Mouse (Mus musculus): ENCODE measurements around the gene Prame. TPM values are rescaled to one million over a fixed set of nuclear protein-coding genes. Genes with fewer than 3 reads are reported as not detected.
"Not testable (repeated sequence)": the region's sequence is repeated elsewhere in the genome, so short reads cannot be mapped to it uniquely, and the experiment has no call there.

Prame gene
- total RNA-seq (2021), result not detected
- long read RNA-seq, experiment 1, result 0 reads
- long read RNA-seq, experiment 2, result 0 reads

- H3K4me3 ChIP-seq, result no peak within 1 kb of the TSS
- H3K27ac ChIP-seq, result no peak within 1 kb of the TSS
- TF ChIP-seq CTCF (conservative IDR thresholded peaks at IDR 0.05), result no peak
- DNase-seq (ENCODE audit: low spot score in 2 of 2), result no peak
Measured at GRCm38 (mm10) chrX:135627605-135628004, at the start of gene Prame. Prame (minus strand) TSS chrX:135627705.

- Histone ChIP-seq H3K4me3 (no peak overlapping the region; the same call in 1 of the 2 replicates), H3K27ac (peak overlapping the region; percentile 83)
- peak; percentile 22 to 62 for DNase-seq (ENCODE audit: low spot score in 2 of 2)
- TF ChIP-seq CTCF (conservative IDR thresholded peaks at IDR 0.05), result peak; percentile 79
Measured at GRCm38 (mm10) chrX:135652173-135652772, 24.8 kb upstream of the Prame start.

GRCm38 (mm10) chrX:135601298-135602029, 26.0 kb downstream of the Prame start:
- DNase-seq (ENCODE audit: low spot score in 2 of 2), result peak; percentile 45 to 53
- H3K27ac ChIP-seq, H3K4me3 ChIP-seq: not testable (repeated sequence)
- peak; percentile 82 for TF ChIP-seq CTCF (conservative IDR thresholded peaks at IDR 0.05)

- Histone ChIP-seq H3K4me3 (no peak within 1 kb of the TSS), H3K27ac (no peak within 1 kb of the TSS; the same call in 1 of the 2 replicates)
- TF ChIP-seq CTCF (conservative IDR thresholded peaks at IDR 0.05), result no peak
- no peak for DNase-seq (ENCODE audit: low spot score in 2 of 2)
Measured at GRCm38 (mm10) chrX:135598677-135599076, 28.8 kb downstream of the Prame start, which contains the start of gene Nxf7. Nxf7 (minus strand) TSS chrX:135598777.

GRCm38 (mm10) chrX:135598096-135598495, 29.4 kb downstream of the Prame start:
- no peak overlapping the region for H3K4me3 ChIP-seq
- no peak overlapping the region; the same call in 1 of the 2 replicates for H3K27ac ChIP-seq
- DNase-seq (ENCODE audit: low spot score in 2 of 2), result peak; percentile 14 to 43
- no peak for TF ChIP-seq CTCF (conservative IDR thresholded peaks at IDR 0.05)

- DNase-seq (ENCODE audit: low spot score in 2 of 2), result no peak
- H3K27ac ChIP-seq, result no peak overlapping the region
- TF ChIP-seq CTCF (conservative IDR thresholded peaks at IDR 0.05), result no peak
- H3K4me3 ChIP-seq, result no peak overlapping the region
Measured at GRCm38 (mm10) chrX:135576412-135576811, 51.1 kb downstream of the Prame start.

GRCm38 (mm10) chrX:135574958-135575628, 52.4 kb downstream of the Prame start:
- not testable (repeated sequence) for DNase-seq (ENCODE audit: low spot score in 2 of 2); H3K4me3 ChIP-seq; H3K27ac ChIP-seq

GRCm38 (mm10) chrX:135574261-135574957, 53.1 kb downstream of the Prame start:
- not testable (repeated sequence) for H3K27ac ChIP-seq; DNase-seq (ENCODE audit: low spot score in 2 of 2); H3K4me3 ChIP-seq

- H3K4me3 ChIP-seq, H3K27ac ChIP-seq: not testable (repeated sequence)
- DNase-seq (ENCODE audit: low spot score in 2 of 2), result peak; percentile 5 to 77
- peak; percentile 80 for TF ChIP-seq CTCF (conservative IDR thresholded peaks at IDR 0.05)
Measured at GRCm38 (mm10) chrX:135569467-135569866, 58.0 kb downstream of the Prame start.

- H3K4me3 ChIP-seq; H3K27ac ChIP-seq; DNase-seq (ENCODE audit: low spot score in 2 of 2): not testable (repeated sequence)
Measured at GRCm38 (mm10) chrX:135564934-135565333, 62.6 kb downstream of the Prame start.

Other genes starting within 250 kb of the Prame start
- not detected for gene Gm7903, start 193.9 kb downstream of the Prame start, total RNA-seq (2021)
- gene AV320801, start 133.1 kb downstream of the Prame start, total RNA-seq (2021), result not detected
- gene Nxf7, start 28.9 kb downstream of the Prame start, total RNA-seq (2021), result under 1 TPM in 1 of 2 experiments, not detected in 1; 0.37 TPM
- not detected for gene Tcp11x2, start 66.1 kb upstream of the Prame start, total RNA-seq (2021)
- gene Tmsb15a, start 97.6 kb upstream of the Prame start, total RNA-seq (2021), result not detected
- 10 to 100 TPM; 27.0 to 30.7 TPM for gene Armcx5, start 115.0 kb upstream of the Prame start, total RNA-seq (2021)
- 100 to 1,000 TPM; 310 to 332 TPM for gene Gprasp1, start 115.0 kb upstream of the Prame start, total RNA-seq (2021)
- 10 to 100 TPM; 69.0 to 72.4 TPM for gene Bhlhb9, start 169.9 kb upstream of the Prame start, total RNA-seq (2021)
- gene Gprasp2, start 211.3 kb upstream of the Prame start, total RNA-seq (2021), result 100 to 1,000 TPM; 163 to 214 TPM

All from layer of hippocampus, adult 2 months (tissue).